Mouse (Mus musculus) embryonic fibroblast, embryonic 13.5 days (primary cell): Measurements from ENCODE around the gene Nek9. TPM values are rescaled to one million over a fixed set of nuclear protein-coding genes. Genes with fewer than 3 reads are reported as not detected.

Source experiments
- H3K27ac ChIP-seq: 2 replicates; pipeline ENCODE4 v1.5.1; 2012; ENCODE audit warnings: low read length, control low read depth, inconsistent platforms; ENCODE audit not compliant: insufficient read depth
- H3K4me1 ChIP-seq: 2 replicates; pipeline ENCODE4 v1.6.1; 2011; ENCODE audit warnings: low read length; ENCODE audit not compliant: control insufficient read depth, insufficient read depth
- H3K4me3 ChIP-seq: 2 replicates; pipeline ENCODE4 v1.5.1; 2011; ENCODE audit warnings: mild to moderate bottlenecking, control low read depth, low read length; ENCODE audit not compliant: insufficient read depth
- CTCF ChIP-seq: IDR thresholded peaks from 2 replicates; pipeline ENCODE4 v1.5.1; 2011; ENCODE audit warnings: mild to moderate bottlenecking, control low read depth, low read length, moderate library complexity, borderline replicate concordance; ENCODE audit not compliant: insufficient read depth
- POLR2A ChIP-seq: IDR thresholded peaks from 2 replicates; pipeline ENCODE4 v1.6.1; 2011; ENCODE audit warnings: low read depth, mild to moderate bottlenecking, control low read depth, low read length, moderate library complexity
- polyA plus RNA-seq: library from polyadenylated mRNA; stranded (reverse); fragments of >200 nt; gene quantifications from 2 replicates; pipeline ENCODE4 v1.2.4, GENCODE M21; 2011; ENCODE audit warnings: low read depth; ENCODE audit not compliant: missing spikeins, insufficient read length

The Nek9 gene
- polyA plus RNA-seq, 1 experiment: 65.8 TPM

DNA sequence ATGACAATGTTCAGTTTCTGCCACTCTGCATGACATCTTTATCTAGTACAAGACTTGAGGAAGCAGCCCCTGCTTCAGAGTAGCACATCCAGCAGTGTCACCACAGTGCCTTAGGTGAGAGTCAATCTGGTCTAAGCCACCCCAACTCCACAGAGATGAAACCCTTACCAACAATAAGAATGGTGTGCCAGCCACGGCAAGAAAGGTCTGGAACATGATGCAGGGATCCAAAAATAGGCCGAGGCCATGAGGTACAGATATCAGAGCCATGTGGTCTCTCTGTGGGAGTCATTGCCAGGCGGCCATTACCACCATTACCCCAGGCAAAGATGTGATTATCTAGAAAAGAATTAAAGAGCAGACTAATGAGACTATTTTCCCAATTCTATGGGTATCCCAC lies 30.5 kb downstream of the Nek9 start:
- Histone ChIP-seq H3K4me1 (peaks cover 3% of the 10 kb centered on the region; the same call in 1 of the 2 replicates), H3K27ac (no peak overlapping the region), H3K4me3 (no peak overlapping the region)
- TF ChIP-seq POLR2A (no peak), CTCF (no peak)

DNA sequence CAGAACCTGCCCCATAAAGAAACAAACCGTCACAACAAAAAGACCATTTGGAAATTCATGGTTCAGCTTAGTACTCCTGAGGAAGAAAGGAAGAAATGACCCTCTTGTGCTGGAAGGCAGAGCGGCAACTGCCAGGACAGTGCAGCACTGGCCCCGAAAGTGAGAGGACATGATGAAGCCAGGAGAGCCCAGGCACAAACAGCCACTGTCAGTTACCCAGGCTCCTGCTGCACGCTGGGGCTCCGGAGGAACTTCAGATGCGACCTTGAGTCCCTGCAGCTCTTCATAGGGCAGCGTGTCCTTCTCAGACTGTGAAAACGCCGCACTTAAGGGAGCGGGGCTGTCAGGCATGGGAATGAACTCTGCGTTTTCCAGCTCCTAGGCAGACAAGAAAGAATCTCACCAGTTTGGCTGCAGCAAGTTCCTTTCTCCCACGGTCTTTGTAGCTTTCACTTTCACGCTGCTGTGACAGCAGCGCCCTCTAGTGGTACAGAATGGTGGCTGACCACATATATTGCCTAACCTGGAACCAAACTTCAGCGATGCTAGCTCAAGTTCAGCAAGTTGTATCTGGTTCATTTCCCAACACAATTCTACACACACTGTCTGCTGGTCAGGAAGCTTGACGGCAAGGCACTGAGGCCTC lies 33.8 kb downstream of the Nek9 start:
- H3K4me3 ChIP-seq: no peak overlapping the region
- H3K4me1 ChIP-seq: peaks cover 3% of the 10 kb centered on the region; the same call in 1 of the 2 replicates
- TF ChIP-seq CTCF: peak; percentile 89; the same call in 1 of the 2 replicates
- no peak for TF ChIP-seq POLR2A
- H3K27ac ChIP-seq: no peak overlapping the region

- H3K4me3 ChIP-seq: no peak overlapping the region
- no peak overlapping the region for H3K27ac ChIP-seq
- peaks cover 3% of the 10 kb centered on the region; the same call in 1 of the 2 replicates for H3K4me1 ChIP-seq
- TF ChIP-seq CTCF: no peak
- no peak for TF ChIP-seq POLR2A
These were observed 34.4 kb downstream of the Nek9 start for GRCm38 (mm10) chr12:85304725-85305124.

DNA sequence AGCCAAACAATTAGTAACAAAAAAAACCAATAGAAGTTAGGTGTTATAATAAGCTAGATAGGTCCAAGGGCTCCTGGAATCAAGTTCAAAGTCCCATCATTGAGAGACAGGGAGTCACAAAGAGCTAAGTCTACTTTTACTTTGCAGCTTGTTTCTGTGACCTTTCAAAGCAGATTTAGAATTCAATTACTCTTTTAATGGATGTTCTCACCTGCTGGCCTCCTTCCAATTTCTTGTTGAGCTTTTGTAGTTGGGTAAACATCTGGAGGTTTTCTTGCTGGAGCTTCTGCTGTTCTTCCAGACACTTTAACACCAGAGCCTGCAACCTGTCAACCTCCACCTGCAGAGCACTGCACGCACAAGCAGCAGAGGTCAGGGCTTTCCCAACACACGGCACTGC lies 35.9 kb downstream of the Nek9 start:
- H3K4me3 ChIP-seq: no peak overlapping the region
- H3K4me1 ChIP-seq: peaks cover 3% of the 10 kb centered on the region; the same call in 1 of the 2 replicates
- TF ChIP-seq POLR2A (no peak), CTCF (no peak)

DNA sequence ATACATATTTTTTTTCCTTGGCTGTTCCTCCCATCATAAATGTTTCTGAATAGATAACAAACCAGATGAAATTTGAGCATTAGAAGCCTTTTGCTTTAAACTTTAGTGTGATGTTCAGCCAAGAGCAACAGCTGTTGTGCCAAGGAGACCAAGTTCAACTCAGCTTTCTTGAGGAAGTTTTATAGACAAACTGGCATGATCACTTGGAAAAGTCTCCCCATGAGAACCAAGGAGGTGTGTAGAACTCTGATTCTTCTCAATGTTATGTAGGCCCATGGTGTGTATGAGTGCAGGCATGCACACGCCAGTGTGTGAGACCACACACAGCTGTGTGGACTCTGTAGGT lies 40.4 kb downstream of the Nek9 start:
- TF ChIP-seq CTCF (no peak), POLR2A (no peak)
- Histone ChIP-seq H3K4me1 (no peaks in the 10 kb centered on the region), H3K27ac (peak overlapping the region; percentile 43)

More for the DNA sequence above, 35.9 kb downstream of the Nek9 start:
- H3K27ac ChIP-seq: no peak overlapping the region

GRCm38 (mm10) chr12:85298127-85298834 lies 40.9 kb downstream of the Nek9 start:
- no peaks in the 10 kb centered on the region for H3K4me1 ChIP-seq
- no peak overlapping the region for H3K4me3 ChIP-seq
- peak overlapping the region; percentile 43 for H3K27ac ChIP-seq
- TF ChIP-seq CTCF: no peak
- TF ChIP-seq POLR2A: no peak

More for the DNA sequence above, 40.4 kb downstream of the Nek9 start:
- H3K4me3 ChIP-seq: no peak overlapping the region

- no peaks in the 10 kb centered on the region for H3K4me1 ChIP-seq
- H3K27ac ChIP-seq: peak overlapping the region; percentile 43
- TF ChIP-seq CTCF: no peak
- no peak for TF ChIP-seq POLR2A
- H3K4me3 ChIP-seq: no peak overlapping the region
These were observed 41.7 kb downstream of the Nek9 start for GRCm38 (mm10) chr12:85297345-85297997.

GRCm38 (mm10) chr12:85296915-85297314 lies 42.2 kb downstream of the Nek9 start:
- no peak for TF ChIP-seq POLR2A
- no peak for TF ChIP-seq CTCF
- no peak overlapping the region for H3K4me3 ChIP-seq
- no peaks in the 10 kb centered on the region for H3K4me1 ChIP-seq
- H3K27ac ChIP-seq: no peak overlapping the region

DNA sequence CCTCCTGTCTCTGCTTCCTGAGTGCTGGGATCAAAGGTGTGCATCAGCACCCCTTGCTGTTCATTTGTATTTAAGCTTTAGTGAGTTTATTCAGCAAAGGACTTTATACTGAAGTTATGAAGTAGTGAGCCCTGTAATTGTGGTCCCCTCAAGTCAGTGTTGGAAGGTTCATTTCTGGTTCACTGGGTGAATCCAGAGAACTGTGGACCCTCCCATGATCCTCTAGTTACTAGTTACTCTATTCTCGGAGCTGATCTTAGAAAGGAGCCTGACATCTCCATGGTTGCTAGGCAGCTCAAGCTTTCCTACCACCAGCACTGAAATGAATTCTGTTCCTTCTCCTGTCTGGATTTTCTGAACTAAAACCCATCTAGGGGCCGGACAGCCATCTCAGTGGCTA lies 43.7 kb downstream of the Nek9 start:
- Histone ChIP-seq H3K4me1 (no peaks in the 10 kb centered on the region), H3K27ac (no peak overlapping the region), H3K4me3 (no peak overlapping the region)
- TF ChIP-seq CTCF (no peak), POLR2A (no peak)

DNA sequence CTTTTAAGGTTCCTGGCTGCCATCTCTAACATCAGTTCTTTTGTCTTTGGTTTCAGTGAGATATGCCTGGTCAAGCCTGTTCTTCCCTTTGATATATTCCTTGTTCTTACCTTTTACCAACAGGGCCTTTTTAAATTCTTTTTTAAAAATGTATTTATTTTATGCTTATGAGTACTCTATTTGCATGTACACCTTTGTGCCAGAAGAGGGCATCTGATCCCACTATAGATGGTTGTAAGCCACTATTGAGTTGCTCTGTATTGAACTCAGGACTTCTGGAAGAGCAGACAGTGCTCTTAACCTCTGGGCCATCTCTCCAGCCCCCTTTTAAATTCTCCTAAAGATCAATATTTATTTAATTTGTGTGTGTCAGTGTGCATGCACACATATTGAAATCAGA lies 46.3 kb downstream of the Nek9 start:
- TF ChIP-seq POLR2A: no peak
- no peak for TF ChIP-seq CTCF
- Histone ChIP-seq H3K27ac (no peak overlapping the region), H3K4me1 (peaks cover 3% of the 10 kb centered on the region; the same call in 1 of the 2 replicates), H3K4me3 (no peak overlapping the region)
